Mouse (Mus musculus): Measurements from ENCODE around the gene Dab2ip.

Gene Dab2ip

GRCm38 (mm10) chr2:35557911-35558825, at the start of gene Dab2ip:
Gene Dab2ip, plus strand, starts transcription at chr2:35558266.
- in situ Hi-C loops (cut with MboI; ENCODE audit: low sequenced_read_pairs): no loop called here

- in situ Hi-C loops (cut with MboI; ENCODE audit: low sequenced_read_pairs): no loop called here
These were observed 49.3 kb upstream of the Dab2ip start for GRCm38 (mm10) chr2:35508597-35509342.

- in situ Hi-C loops (cut with MboI; ENCODE audit: low sequenced_read_pairs): no loop called here
These were observed 48.8 kb upstream of the Dab2ip start for GRCm38 (mm10) chr2:35509343-35509667.

- in situ Hi-C loops (cut with MboI; ENCODE audit: low sequenced_read_pairs): no loop called here
These were observed 48.2 kb upstream of the Dab2ip start for GRCm38 (mm10) chr2:35509888-35510287.

- in situ Hi-C loops (cut with MboI; ENCODE audit: low sequenced_read_pairs): no loop called here
These were observed 47.1 kb upstream of the Dab2ip start for GRCm38 (mm10) chr2:35510920-35511319.

- in situ Hi-C loops (cut with MboI; ENCODE audit: low sequenced_read_pairs): no loop called here
These were observed 45.8 kb upstream of the Dab2ip start for GRCm38 (mm10) chr2:35512226-35512625.

GRCm38 (mm10) chr2:35514051-35514892, 43.8 kb upstream of the Dab2ip start:
- in situ Hi-C loops (cut with MboI; ENCODE audit: low sequenced_read_pairs): no loop called here

GRCm38 (mm10) chr2:35526612-35527242, 31.3 kb upstream of the Dab2ip start:
- in situ Hi-C loops (cut with MboI; ENCODE audit: low sequenced_read_pairs): no loop called here

- in situ Hi-C loops (cut with MboI; ENCODE audit: low sequenced_read_pairs): no loop called here
These were observed 29.0 kb upstream of the Dab2ip start for GRCm38 (mm10) chr2:35529086-35529485.

GRCm38 (mm10) chr2:35529856-35530255, 28.2 kb upstream of the Dab2ip start:
- in situ Hi-C loops (cut with MboI; ENCODE audit: low sequenced_read_pairs): no loop called here

GRCm38 (mm10) chr2:35530732-35531131, 27.3 kb upstream of the Dab2ip start:
- in situ Hi-C loops (cut with MboI; ENCODE audit: low sequenced_read_pairs): no loop called here

- in situ Hi-C loops (cut with MboI; ENCODE audit: low sequenced_read_pairs): no loop called here
These were observed 24.4 kb upstream of the Dab2ip start for GRCm38 (mm10) chr2:35533646-35534045.

GRCm38 (mm10) chr2:35539276-35539972, 18.6 kb upstream of the Dab2ip start:
- in situ Hi-C loops (cut with MboI; ENCODE audit: low sequenced_read_pairs): no loop called here

GRCm38 (mm10) chr2:35540798-35541197, 17.3 kb upstream of the Dab2ip start:
- in situ Hi-C loops (cut with MboI; ENCODE audit: low sequenced_read_pairs): loop anchor here (10.0 kb wide), 1 partner anchor 364 kb away; no protein-coding TSS in a partner anchor

GRCm38 (mm10) chr2:35544717-35545116, 13.3 kb upstream of the Dab2ip start:
- in situ Hi-C loops (cut with MboI; ENCODE audit: low sequenced_read_pairs): loop anchor here (10.0 kb wide), 1 partner anchor 360 kb away; no protein-coding TSS in a partner anchor

GRCm38 (mm10) chr2:35545125-35545590, 12.9 kb upstream of the Dab2ip start:
- in situ Hi-C loops (cut with MboI; ENCODE audit: low sequenced_read_pairs): loop anchor here (10.0 kb wide), 1 partner anchor 360 kb away; no protein-coding TSS in a partner anchor

- in situ Hi-C loops (cut with MboI; ENCODE audit: low sequenced_read_pairs): loop anchor here (10.0 kb wide), 1 partner anchor 358 kb away; no protein-coding TSS in a partner anchor
These were observed 11.6 kb upstream of the Dab2ip start for GRCm38 (mm10) chr2:35546462-35546861.

GRCm38 (mm10) chr2:35549191-35549590, 8.9 kb upstream of the Dab2ip start:
- in situ Hi-C loops (cut with MboI; ENCODE audit: low sequenced_read_pairs): loop anchor here (10.0 kb wide), 1 partner anchor 356 kb away; no protein-coding TSS in a partner anchor

GRCm38 (mm10) chr2:35550097-35550496, 8.0 kb upstream of the Dab2ip start:
- in situ Hi-C loops (cut with MboI; ENCODE audit: low sequenced_read_pairs): no loop called here
